Mouse (Mus musculus) brain, adult 2 months (tissue): ENCODE measurements around the gene Asprv1.

Source experiments
- DNase-seq: peaks from one replicate; pipeline ENCODE4 v3.0.0; 2011; ENCODE audit warnings: low read depth, low spot score

Gene Asprv1

GRCm38 (mm10) chr6:86627946-86628345 is at the start of gene Asprv1:
Asprv1 (plus strand) TSS chr6:86628164.
- no peak for DNase-seq

- peak; percentile 20 for DNase-seq
Measured at GRCm38 (mm10) chr6:86578396-86578795, 49.6 kb upstream of the Asprv1 start.

- no peak for DNase-seq
Measured at GRCm38 (mm10) chr6:86579066-86579784, 48.7 kb upstream of the Asprv1 start.

- DNase-seq = no peak
Measured at GRCm38 (mm10) chr6:86579926-86580325, 48.0 kb upstream of the Asprv1 start.

GRCm38 (mm10) chr6:86583141-86583540 is 44.8 kb upstream of the Asprv1 start:
- DNase-seq = no peak

- DNase-seq = no peak
Measured at GRCm38 (mm10) chr6:86583601-86584215, 44.3 kb upstream of the Asprv1 start.

GRCm38 (mm10) chr6:86584296-86585015 is 43.5 kb upstream of the Asprv1 start:
- peak; percentile 92 for DNase-seq

- peak; percentile 99 for DNase-seq
Measured at GRCm38 (mm10) chr6:86585070-86585600, 42.8 kb upstream of the Asprv1 start.

- DNase-seq = no peak
Measured at GRCm38 (mm10) chr6:86586070-86586469, 41.9 kb upstream of the Asprv1 start.

- no peak for DNase-seq
Measured at GRCm38 (mm10) chr6:86588429-86588828, 39.5 kb upstream of the Asprv1 start.

GRCm38 (mm10) chr6:86593146-86593897 is 34.6 kb upstream of the Asprv1 start:
- no peak for DNase-seq

GRCm38 (mm10) chr6:86594636-86595035 is 33.3 kb upstream of the Asprv1 start:
- peak; percentile 60 for DNase-seq

- DNase-seq = no peak
Measured at GRCm38 (mm10) chr6:86595865-86596440, 32.0 kb upstream of the Asprv1 start.

- no peak for DNase-seq
Measured at GRCm38 (mm10) chr6:86598742-86599193, 29.2 kb upstream of the Asprv1 start.

- DNase-seq = peak; percentile 82
Measured at GRCm38 (mm10) chr6:86599197-86599596, 28.8 kb upstream of the Asprv1 start.

- peak; percentile 36 for DNase-seq
Measured at GRCm38 (mm10) chr6:86599951-86600414, 28.0 kb upstream of the Asprv1 start.

GRCm38 (mm10) chr6:86605260-86605659 is 22.7 kb upstream of the Asprv1 start:
- peak; percentile 16 for DNase-seq

- DNase-seq = no peak
Measured at GRCm38 (mm10) chr6:86606289-86606688, 21.7 kb upstream of the Asprv1 start.

GRCm38 (mm10) chr6:86607471-86607870 is 20.5 kb upstream of the Asprv1 start:
- DNase-seq = no peak

- DNase-seq = no peak
Measured at GRCm38 (mm10) chr6:86609235-86609634, 18.7 kb upstream of the Asprv1 start.

GRCm38 (mm10) chr6:86610714-86611113 is 17.2 kb upstream of the Asprv1 start:
- DNase-seq = peak; percentile 45
